Mouse (Mus musculus): ENCODE measurements around the gene Nr1h2. TPM values are rescaled to one million over a fixed set of nuclear protein-coding genes. Genes with fewer than 3 reads are reported as not detected.

Gene Nr1h2
- total and polyA plus RNA-seq, 3 experiments = 13.9 to 50.0 (median 43.8) TPM

- H3K27ac ChIP-seq (ENCODE audit: insufficient read depth, low read depth) = peak overlapping the region; percentile 4; the same call in 1 of the 2 replicates
- TF ChIP-seq KAT2A (IDR thresholded peaks at IDR 0.05; ENCODE audit: insufficient replicate concordance, low read length) (peak; percentile 80; the same call in 1 of the 2 replicates), CHD2 (IDR thresholded peaks at IDR 0.05; ENCODE audit: low read length) (peak; percentile 70; the same call in 1 of the 2 replicates), ETS1 (conservative IDR thresholded peaks at IDR 0.05; ENCODE audit: low read depth, low read length) (peak; percentile 91), MXI1 (IDR thresholded peaks at IDR 0.05; ENCODE audit: low read depth, low read length) (no peak), EP300 (IDR thresholded peaks at IDR 0.05; ENCODE audit: low read length) (peak; percentile 92), RCOR1 (conservative IDR thresholded peaks at IDR 0.05; ENCODE audit: low read depth, low read length) (peak; percentile 62; the same call in 1 of the 2 replicates), IRF4 (IDR thresholded peaks at IDR 0.05; ENCODE audit: low read depth, low read length) (peak; percentile 86), MAFK (IDR thresholded peaks at IDR 0.05; ENCODE audit: insufficient replicate concordance, low read length) (no peak), ZMIZ1 (IDR thresholded peaks at IDR 0.05; ENCODE audit: low read depth, low read length) (peak; percentile 52; the same call in 1 of the 2 replicates), TCF12 (IDR thresholded peaks at IDR 0.05; ENCODE audit: low read depth, low read length) (peak; percentile 97), GABPA (IDR thresholded peaks at IDR 0.05; ENCODE audit: insufficient replicate concordance, low read depth, low read length) (no peak), BHLHE40 (IDR thresholded peaks at IDR 0.05; ENCODE audit: low read depth, low read length) (peak; percentile 69), RAD21 (IDR thresholded peaks at IDR 0.05; ENCODE audit: low read depth, low read length) (peak; percentile 6; the same call in 1 of the 2 replicates), SIN3A (IDR thresholded peaks at IDR 0.05; ENCODE audit: low read length) (0 out of 2 replicates have a peak, but pooled peaks have one; percentile 48), MEF2A (IDR thresholded peaks at IDR 0.05; ENCODE audit: borderline replicate concordance, low read depth, low read length) (peak; percentile 76; the same call in 1 of the 2 replicates), POLR2A (IDR thresholded peaks at IDR 0.05; ENCODE audit: low read depth, low read length) (peak; percentile 16; the same call in 1 of the 2 replicates), CHD1 (IDR thresholded peaks at IDR 0.05; ENCODE audit: low read depth, low read length) (no peak)
- H3K9ac ChIP-seq (ENCODE audit: insufficient read depth, low read depth) = peak overlapping the region; percentile 79; the same call in 1 of the 2 replicates
- H3K9me3 ChIP-seq (replicated peaks; ENCODE audit: low read length) = peaks cover 3% of the 10 kb centered on the region
- H3K4me1 ChIP-seq (ENCODE audit: control insufficient read depth in 1 of 2, insufficient read depth in 2 of 2) = peaks cover 12 to 49% of the 10 kb centered on the region in 2 experiments
- H3K79me2 ChIP-seq (replicated peaks; ENCODE audit: control insufficient read depth, extremely low read depth, insufficient read depth, poor library complexity, severe bottlenecking) = peaks cover 10% of the 10 kb centered on the region; the same call in 1 of the 2 replicates
- peak overlapping the region; percentile 41 to 82 (median 70) for H3K4me3 ChIP-seq (replicated peaks in 1 of 3; ENCODE audit: low read depth in 2 of 3, low read length in 2 of 3, poor library complexity in 1 of 3)
- H3K36me3 ChIP-seq (replicated peaks in 1 of 2; ENCODE audit: control insufficient read depth in 1 of 2, insufficient read depth in 1 of 2, low read length in 1 of 2) = peaks cover 37 to 63% of the 10 kb centered on the region in 2 experiments
- dilution Hi-C loops (cut with MboI; ENCODE audit: extremely low pct_ligation_motif_present, extremely low pct_unique_long_range_greater_than_20kb, low sequenced_read_pairs) = no loop called here
- peak; percentile 90 for DNase-seq (ENCODE audit: extremely low read depth)
- H3K27me3 ChIP-seq (replicated peaks) = no peaks in the 10 kb centered on the region
- in situ Hi-C loops (cut with MboI; ENCODE audit: low pct_ligation_motif_present, low pct_unique_long_range_greater_than_20kb, low sequenced_read_pairs) = no loop called here
- H3K4me2 ChIP-seq (ENCODE audit: insufficient read depth, low read depth, poor library complexity, severe bottlenecking) = peak overlapping the region; percentile 52
Observed at GRCm38 (mm10) chr7:44547725-44548124, 6.0 kb downstream of the Nr1h2 start.

GRCm38 (mm10) chr7:44547041-44547440 is 6.7 kb downstream of the Nr1h2 start:
- Histone ChIP-seq H3K27me3 (replicated peaks) (no peaks in the 10 kb centered on the region), H3K36me3 (replicated peaks in 1 of 2; ENCODE audit: control insufficient read depth in 1 of 2, insufficient read depth in 1 of 2, low read length in 1 of 2) (peaks cover 40 to 63% of the 10 kb centered on the region in 2 experiments), H3K4me2 (ENCODE audit: insufficient read depth, low read depth, poor library complexity, severe bottlenecking) (peak overlapping the region; percentile 52), H3K9ac (ENCODE audit: insufficient read depth, low read depth) (no peak overlapping the region; the same call in 1 of the 2 replicates), H3K9me3 (replicated peaks; ENCODE audit: low read length) (peaks cover 3% of the 10 kb centered on the region), H3K79me2 (replicated peaks; ENCODE audit: control insufficient read depth, extremely low read depth, insufficient read depth, poor library complexity, severe bottlenecking) (peaks cover 10% of the 10 kb centered on the region; the same call in 1 of the 2 replicates), H3K4me3 (replicated peaks in 1 of 3; ENCODE audit: low read depth in 2 of 3, low read length in 2 of 3, poor library complexity in 1 of 3) (peak overlapping the region in 1 of 3 experiments; percentile 82), H3K4me1 (ENCODE audit: control insufficient read depth in 1 of 2, insufficient read depth in 2 of 2) (peaks cover 12 to 44% of the 10 kb centered on the region in 2 experiments), H3K27ac (ENCODE audit: insufficient read depth, low read depth) (no peak overlapping the region; the same call in 1 of the 2 replicates)
- dilution Hi-C loops (cut with MboI; ENCODE audit: extremely low pct_ligation_motif_present, extremely low pct_unique_long_range_greater_than_20kb, low sequenced_read_pairs) = no loop called here
- no peak for TF ChIP-seq POLR2AphosphoS2 (IDR thresholded peaks at IDR 0.05; ENCODE audit: low read depth, low read length)
- no peak for TF ChIP-seq MAZ (IDR thresholded peaks at IDR 0.05; ENCODE audit: low read depth, low read length)
- no peak for TF ChIP-seq CHD1 (IDR thresholded peaks at IDR 0.05; ENCODE audit: low read depth, low read length)
- TF ChIP-seq ETS1 (conservative IDR thresholded peaks at IDR 0.05; ENCODE audit: low read depth, low read length) = no peak
- no peak for TF ChIP-seq JUND (conservative IDR thresholded peaks at IDR 0.05; ENCODE audit: low read depth, low read length)
- no peak for TF ChIP-seq BHLHE40 (IDR thresholded peaks at IDR 0.05; ENCODE audit: low read depth, low read length)
- TF ChIP-seq USF2 (conservative IDR thresholded peaks at IDR 0.05; ENCODE audit: low read depth, low read length) = no peak
- TF ChIP-seq POLR2A (IDR thresholded peaks at IDR 0.05; ENCODE audit: low read depth, low read length) = no peak
- no peak for TF ChIP-seq SIN3A (IDR thresholded peaks at IDR 0.05; ENCODE audit: low read length)
- TF ChIP-seq E2F4 (IDR thresholded peaks at IDR 0.05; ENCODE audit: insufficient replicate concordance, low read depth, low read length) = no peak
- TF ChIP-seq ZKSCAN1 (IDR thresholded peaks at IDR 0.05; ENCODE audit: borderline replicate concordance, low read depth, low read length) = no peak
- no peak for TF ChIP-seq EP300 (IDR thresholded peaks at IDR 0.05; ENCODE audit: low read length)
- no peak for TF ChIP-seq CTCF (conservative IDR thresholded peaks at IDR 0.05 in 1 of 2, IDR thresholded peaks at IDR 0.05 in 1 of 2; ENCODE audit: low read depth in 2 of 2, low read length in 2 of 2)
- TF ChIP-seq RAD21 (IDR thresholded peaks at IDR 0.05; ENCODE audit: low read depth, low read length) = no peak
- TF ChIP-seq HCFC1 (IDR thresholded peaks at IDR 0.05; ENCODE audit: low read depth, low read length) = no peak
- no peak for TF ChIP-seq JUN (IDR thresholded peaks at IDR 0.05; ENCODE audit: insufficient read depth, low read depth, low read length)
- no peak for TF ChIP-seq ZC3H11A (IDR thresholded peaks at IDR 0.05; ENCODE audit: low read depth, low read length)
- no peak for TF ChIP-seq ZMIZ1 (IDR thresholded peaks at IDR 0.05; ENCODE audit: low read depth, low read length)
- no peak for TF ChIP-seq IRF4 (IDR thresholded peaks at IDR 0.05; ENCODE audit: low read depth, low read length)
- in situ Hi-C loops (cut with MboI; ENCODE audit: low pct_ligation_motif_present, low pct_unique_long_range_greater_than_20kb, low sequenced_read_pairs) = no loop called here
- no peak for DNase-seq (ENCODE audit: extremely low read depth)

Measured in CH12.LX (cell line).